Mouse (Mus musculus): ENCODE measurements around the gene Nefh.
A peak's percentile ranks its signal among the peaks of the same experiment; 100 is the strongest.

The Nefh gene

DNA sequence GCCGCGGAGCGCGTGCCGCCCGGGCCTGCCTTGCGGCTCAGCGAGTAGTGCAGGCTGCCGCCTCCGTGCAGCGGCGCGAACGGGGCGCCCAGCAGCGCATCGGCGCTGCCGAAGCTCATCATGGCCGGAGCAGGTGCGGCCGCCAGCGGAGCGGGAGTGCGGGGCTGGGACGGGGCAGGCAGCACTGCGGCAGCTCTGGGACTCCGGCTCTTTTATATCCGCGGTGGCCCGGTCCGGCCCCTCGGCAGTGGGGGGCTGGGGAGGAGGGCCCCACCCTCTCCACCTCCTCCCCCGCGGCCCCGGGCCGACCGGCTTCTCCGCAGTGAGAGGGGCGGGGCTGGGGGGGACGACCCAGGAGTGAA lies at the start of gene Nefh:
TSS of gene Nefh (minus strand) at position 252 of the 362 bp plus-strand sequence.
- DNase-seq (ENCODE audit: extremely low spot score, low read depth, low spot score), result no peak

DNA sequence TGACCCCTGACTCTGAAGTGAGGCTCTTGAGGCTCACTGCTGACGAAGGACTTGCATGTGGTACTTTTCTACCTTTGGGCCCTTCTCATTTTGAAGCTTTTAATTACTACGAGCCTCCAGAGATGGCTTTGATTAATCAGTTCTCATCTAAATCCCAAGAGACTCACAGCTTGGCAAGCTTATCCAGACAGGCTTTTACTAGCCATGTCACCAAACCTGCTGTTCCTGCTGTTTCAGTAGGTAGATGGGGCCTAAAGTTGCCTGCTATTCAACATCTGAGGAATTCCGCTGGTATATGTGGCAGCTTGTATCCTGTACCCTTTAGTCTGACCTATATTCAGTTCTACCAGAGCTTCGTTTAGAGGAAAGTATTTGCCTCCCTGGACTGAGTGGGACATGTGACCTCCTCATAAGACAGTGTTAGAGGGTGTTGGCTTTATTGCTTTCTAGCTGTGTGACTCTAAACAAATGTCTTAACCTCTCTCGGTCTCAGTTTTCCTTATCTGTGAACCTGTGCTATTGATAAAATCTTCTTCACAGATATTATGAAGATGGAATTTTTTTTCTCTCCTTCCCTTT lies 48.8 kb upstream of the Nefh start:
- no peak for DNase-seq (ENCODE audit: extremely low spot score, low read depth, low spot score)

DNA sequence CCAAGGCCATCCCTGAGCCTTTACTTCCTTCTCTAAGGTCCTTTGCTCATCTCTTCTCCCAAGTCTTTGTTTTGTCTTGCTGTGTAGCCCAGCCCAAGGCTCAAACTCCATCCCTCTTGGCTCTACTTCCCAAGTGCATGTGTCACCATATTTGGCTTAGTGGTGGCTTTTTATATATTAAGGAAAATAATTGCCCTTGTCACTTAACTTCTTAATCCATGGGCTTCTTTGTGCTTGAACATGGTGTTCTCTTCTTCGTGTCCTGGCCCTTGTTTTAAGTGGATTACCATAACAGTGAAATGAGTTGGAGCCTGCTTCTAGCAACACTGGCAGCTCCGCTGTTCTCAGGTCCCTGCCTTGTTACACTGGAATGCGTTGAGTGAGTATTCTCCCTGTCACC lies 47.8 kb upstream of the Nefh start:
- DNase-seq (ENCODE audit: extremely low spot score, low read depth, low spot score), result no peak

DNA sequence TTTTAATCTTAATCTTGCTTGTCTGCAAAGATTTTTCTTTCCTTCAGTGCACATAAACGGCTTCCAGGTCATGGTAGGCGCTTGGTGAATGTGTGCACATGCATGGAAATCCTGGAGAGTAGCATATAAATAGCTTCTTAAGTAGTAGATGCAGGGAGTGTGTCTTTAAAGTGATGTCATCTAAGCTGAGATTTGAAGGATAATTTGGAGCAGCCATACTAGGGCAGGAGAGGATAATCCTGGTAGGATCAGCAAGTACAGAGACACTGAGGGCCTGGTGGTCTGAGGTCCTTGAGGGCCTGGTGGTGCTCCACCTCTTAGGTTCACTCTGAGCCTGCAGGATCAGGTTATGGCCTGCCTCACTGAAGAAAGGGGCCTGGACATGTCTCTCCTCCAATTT lies 44.6 kb upstream of the Nefh start:
- DNase-seq (ENCODE audit: extremely low spot score, low read depth, low spot score), result no peak

DNA sequence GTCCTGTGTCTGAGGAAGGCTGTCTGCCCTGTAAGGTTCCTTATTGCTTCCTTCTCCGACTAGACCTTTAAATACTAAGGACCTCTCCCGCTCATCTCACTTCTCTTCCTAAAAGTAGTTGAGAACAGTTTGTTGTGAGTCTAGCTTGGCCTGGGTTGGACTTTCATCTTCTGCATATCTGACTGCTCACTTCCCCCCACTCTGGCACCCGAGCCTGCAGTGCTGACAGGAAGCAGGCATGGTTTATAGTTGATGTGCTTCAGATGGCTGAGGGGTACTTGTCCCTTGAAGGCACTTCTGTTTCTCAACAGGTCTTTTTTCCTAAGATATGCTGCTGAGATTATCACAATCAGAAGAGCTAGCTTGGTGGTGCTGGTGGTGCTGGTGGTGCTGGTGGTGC lies 41.3 kb upstream of the Nefh start:
- no peak for DNase-seq (ENCODE audit: extremely low spot score, low read depth, low spot score)

DNA sequence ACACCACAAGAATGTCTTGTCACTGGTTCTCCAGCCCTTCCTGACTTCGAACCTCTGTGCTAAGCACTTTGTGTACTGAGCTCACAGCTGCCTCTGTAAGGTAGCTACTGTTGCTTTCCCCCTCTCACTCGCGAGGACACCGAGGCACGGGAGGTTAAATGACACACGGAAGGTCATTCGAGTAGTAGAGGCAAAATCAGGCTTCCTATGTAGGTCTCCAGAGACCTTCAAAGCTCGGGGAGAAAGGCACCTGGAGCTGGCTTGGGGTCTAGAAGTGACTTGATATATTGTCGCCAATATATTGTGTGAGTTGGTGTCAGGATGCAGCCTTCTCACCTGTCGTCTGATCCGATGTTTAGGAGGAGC lies 39.6 kb upstream of the Nefh start:
- no peak for DNase-seq (ENCODE audit: extremely low spot score, low read depth, low spot score)

DNA sequence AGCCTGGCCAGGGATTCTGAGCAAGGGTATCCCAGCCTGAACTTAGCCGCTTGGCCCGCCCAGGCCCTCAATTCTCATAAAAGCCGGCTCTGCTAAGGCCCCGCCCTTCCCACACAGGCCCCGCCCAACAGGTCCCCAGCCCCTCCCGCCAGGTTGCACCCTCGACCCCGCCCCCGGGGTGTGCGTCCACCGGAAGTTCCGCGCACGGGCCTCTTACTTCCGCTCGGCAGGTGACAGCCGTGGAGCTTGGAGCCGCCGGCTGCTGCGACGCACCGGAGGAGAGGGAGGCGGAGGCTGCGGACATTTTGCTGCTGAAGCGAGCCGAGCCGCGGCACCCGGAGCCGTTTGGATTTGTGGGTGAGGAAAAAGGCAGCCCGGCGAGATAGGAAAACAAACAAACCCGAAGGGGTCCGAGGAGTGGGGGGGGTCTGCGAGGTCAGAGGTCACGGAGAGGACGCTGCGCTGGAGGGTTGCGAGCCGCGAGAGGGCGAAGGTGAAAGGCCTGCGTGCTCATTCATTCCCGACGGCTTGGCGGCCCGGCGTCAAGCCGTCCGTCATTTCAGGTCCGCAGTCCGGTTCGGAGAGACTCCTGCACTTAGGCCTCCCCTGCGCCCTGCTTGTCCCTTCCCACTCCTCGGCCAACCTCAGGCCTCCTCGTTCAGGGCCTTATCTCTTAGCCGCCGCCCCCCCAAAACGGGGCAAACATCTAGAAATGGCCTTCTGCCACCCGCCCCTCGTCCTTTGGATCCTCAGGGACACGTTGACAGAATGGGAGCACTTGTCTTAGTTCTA lies 39.0 kb upstream of the Nefh start, which contains the start of gene Ap1b1:
TSS of gene Ap1b1 (plus strand) at position 130 of the 792 bp plus-strand sequence.
- no peak for DNase-seq (ENCODE audit: extremely low spot score, low read depth, low spot score)

DNA sequence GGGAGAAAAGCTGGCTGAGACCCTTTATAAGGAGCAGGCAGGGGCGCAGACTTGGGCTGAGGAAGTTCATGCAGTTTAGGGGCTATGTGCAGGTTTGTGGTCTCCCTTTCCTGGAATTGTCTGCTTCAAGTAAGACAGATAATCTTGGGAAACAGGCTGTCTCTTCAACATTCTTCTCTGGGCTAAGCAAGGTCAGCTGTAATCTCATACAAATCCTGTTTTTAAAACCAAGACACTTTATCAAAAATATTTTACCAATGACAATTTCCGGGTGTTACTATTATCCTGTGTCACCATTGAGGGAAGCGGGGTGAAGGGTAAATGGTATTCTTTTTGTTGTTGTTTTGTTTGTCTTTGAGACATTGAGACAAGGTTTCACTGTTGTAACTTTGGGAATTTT lies 36.9 kb upstream of the Nefh start:
- DNase-seq (ENCODE audit: extremely low spot score, low read depth, low spot score), result no peak

DNA sequence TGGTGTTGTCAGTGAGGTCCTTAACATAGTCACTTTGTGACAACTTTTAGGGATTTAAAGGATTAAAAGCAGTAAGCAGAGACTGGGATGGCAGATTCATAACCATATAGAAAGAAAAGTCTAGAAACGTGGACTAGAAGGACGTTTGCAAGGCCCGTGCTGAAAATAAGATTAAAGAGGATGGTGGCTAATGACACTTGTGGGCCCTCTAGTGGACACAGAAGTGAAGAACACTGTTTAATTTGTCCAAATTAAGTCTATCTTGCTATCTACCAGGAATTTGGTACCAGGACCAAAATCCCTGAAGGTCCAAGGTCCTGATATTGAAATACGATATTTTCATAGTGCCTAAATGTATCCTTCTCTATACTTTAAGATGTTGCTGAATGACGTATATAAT lies 36.4 kb upstream of the Nefh start:
- no peak for DNase-seq (ENCODE audit: extremely low spot score, low read depth, low spot score)

DNA sequence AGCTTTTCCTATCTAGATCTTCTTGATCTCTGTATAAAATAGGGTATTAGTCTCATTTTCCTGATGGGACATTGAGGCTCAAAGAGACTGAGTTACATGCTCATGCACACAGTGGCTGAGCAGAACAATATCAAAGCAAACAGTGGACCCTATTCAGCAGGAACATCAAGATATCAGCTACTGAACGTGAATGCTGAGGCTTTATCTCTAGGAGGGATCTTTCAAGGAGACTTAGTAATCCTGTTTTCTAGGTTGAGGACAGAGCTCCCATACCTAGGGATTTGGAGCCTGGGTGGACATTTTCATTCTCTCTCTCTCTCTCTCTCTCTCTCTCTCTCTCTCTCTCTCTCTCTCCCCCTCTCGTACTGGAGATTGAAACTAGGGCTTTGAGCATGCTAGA lies 35.7 kb upstream of the Nefh start:
- no peak for DNase-seq (ENCODE audit: extremely low spot score, low read depth, low spot score)

DNA sequence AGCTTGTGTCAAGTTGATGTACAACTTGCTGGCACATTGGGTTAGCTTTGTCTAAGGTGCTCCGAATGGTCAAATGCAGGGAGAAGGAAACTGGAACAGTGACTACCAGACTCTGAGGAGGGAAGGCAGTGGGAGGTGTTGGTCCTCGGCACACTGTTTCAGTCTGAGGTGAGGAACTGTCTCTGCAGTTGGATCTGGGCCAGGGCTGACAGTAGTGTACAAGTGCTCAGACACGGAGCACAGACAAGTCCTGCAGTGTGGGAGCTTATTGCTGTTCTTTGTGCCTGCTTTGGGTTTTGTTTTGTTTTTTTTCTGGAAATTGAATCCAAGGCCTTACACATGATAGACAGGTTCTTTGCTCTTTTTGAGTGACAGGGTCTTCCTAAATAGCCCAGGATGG lies 35.1 kb upstream of the Nefh start:
- no peak for DNase-seq (ENCODE audit: extremely low spot score, low read depth, low spot score)

DNA sequence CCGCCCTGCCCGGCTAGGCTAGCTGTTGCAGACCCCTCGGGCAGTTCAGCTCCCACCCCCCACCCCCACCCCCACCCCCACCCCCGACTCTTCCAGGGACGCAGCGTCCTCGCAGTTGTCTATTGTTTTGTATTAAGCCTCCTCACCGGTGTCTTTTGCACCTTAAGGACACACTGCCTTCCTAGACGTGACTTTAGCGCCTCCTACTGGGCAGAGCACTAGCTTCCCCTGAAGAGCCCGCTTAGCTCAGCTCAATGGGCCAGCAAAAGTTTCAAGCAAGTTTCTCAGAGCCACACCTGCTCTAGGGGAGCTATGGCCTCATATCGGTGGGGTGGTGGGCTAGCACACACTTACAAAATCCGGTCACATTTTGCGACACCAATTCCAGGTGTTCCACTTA lies 27.8 kb upstream of the Nefh start:
- no peak for DNase-seq (ENCODE audit: extremely low spot score, low read depth, low spot score)

DNA sequence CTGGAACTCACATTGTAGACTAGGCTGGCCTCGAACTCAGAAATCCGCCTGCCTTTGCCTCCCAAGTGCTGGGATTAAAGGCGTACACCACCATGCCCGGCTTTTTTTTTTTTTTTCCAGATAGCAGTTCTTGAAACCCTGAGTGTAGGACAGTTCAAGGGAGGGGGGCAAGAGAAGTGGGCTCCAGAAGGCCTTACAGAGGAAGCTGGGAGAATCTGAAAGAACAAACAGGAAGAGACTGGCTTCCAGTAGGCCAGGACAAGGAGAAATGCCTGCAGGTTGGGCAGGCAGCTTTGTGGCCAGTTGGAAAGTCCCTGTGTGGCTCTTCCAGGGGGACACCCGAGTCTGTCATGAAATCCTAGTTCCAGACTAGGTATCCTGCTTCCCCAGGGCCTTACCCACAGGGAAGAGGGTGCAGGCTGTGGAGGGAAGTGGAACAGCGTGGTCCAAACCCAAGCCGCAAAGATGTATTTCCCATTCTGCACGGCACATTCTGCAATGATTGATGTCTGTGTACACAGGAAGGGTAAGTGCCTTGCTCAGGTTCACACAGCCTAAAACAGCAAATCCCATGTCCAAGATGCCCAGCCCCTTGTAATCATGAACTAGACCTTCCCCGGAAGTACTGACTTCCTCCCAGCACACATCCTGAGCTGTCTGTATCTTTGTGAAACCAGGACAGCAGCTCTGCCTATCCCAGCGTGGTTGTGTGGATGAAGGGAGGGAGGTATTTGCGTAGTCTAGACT lies 26.7 kb upstream of the Nefh start:
- DNase-seq (ENCODE audit: extremely low spot score, low read depth, low spot score), result no peak

DNA sequence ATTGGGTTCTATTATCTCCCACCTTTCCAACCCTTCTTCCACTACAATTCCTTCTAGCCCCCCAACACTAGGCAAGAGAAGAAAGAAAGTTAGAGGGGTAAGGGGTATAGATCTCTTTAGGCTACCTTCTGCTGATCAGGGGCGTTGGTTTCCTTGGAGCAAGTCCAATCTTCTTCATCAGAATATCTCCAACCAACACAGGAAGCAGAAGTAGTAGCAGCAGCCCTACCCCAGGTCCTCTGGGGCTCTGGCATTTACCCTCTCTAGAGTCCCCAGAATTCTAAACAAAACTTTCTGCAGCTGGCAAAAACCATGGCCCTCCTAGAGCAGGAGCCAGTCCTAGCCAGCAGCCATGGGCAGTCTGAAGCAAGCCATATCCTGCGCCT lies 26.0 kb upstream of the Nefh start:
- no peak for DNase-seq (ENCODE audit: extremely low spot score, low read depth, low spot score)

DNA sequence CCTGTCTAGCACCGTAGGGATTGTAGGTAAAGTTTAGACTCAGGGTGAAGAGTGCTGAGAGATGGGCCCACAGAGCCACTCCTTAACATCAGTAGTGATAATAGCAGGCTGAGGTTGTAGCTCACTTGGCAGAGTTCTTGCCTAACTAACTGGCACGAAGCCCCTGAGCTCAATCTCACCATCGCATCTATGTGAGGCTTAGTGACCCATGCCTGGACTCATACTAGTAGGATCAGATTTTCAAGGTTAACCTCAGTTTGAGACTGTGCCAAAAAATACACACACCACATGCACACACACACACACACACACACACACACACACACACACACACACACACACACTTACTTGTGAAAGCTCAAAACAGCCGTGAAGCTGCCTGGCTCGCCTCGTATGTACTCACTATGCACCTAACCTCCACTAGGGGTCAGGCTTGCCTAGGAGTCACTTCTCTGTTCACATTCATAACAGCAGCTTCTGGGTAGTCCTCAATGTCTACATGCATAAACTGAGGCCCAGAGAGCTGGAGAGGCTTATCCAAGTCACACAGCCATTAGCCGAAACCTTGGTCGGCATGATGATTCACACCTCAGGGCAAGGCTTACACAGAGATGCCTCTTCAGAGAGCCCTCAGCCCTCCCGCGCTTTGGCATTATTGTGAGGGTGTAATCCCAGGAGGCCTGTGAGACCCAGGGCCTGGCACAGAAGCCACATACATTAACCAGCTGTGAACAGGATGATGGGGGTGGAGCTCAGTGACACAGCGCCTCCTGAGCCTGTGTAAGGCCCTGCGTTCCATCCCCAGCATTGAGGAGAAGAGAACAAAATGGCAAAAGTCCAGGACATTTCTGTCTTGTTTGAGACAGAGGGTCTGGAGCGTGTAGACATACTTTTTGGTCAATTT lies 25.4 kb upstream of the Nefh start:
- peak; percentile 33 for DNase-seq (ENCODE audit: extremely low spot score, low read depth, low spot score)

DNA sequence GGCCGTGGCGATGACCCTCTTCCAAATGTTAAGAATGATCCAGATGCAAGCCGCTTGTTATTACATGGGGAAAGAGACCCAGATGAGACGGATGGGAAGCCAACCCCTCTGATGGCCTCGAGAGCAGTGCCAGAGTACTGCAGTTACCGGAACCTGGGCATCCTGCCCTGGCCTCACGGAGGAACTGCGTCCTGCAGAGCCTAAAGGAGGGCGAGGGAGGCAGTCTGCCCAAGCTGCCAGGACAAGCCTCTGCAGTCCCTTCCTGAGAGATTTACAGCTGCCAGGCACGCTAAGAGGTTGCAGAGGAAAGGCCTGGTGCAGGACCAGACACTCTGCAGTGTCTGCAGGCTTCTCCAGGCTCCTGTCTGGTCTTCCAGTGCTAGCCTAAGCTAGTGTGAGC lies 20.5 kb upstream of the Nefh start:
- no peak for DNase-seq (ENCODE audit: extremely low spot score, low read depth, low spot score)

DNA sequence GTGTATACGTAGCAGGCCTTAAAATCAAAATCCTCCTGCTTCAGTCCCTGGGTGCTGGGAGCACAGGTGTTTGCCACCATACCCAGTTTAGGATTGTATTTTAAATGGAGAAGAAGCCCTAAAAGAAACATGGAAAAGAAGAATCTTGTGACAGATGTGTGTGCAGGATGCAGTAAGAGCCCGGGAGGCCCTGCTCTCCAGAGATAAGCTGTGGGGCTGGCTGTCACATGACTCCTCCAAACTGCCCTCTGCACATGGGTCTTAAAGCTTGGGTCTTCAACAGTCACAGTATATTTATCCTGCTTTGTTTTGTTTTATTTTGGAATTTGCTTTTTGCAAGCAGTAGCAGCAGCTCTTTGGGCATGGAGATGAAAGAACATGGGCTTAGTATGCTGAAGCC lies 19.7 kb upstream of the Nefh start:
- DNase-seq (ENCODE audit: extremely low spot score, low read depth, low spot score), result no peak

DNA sequence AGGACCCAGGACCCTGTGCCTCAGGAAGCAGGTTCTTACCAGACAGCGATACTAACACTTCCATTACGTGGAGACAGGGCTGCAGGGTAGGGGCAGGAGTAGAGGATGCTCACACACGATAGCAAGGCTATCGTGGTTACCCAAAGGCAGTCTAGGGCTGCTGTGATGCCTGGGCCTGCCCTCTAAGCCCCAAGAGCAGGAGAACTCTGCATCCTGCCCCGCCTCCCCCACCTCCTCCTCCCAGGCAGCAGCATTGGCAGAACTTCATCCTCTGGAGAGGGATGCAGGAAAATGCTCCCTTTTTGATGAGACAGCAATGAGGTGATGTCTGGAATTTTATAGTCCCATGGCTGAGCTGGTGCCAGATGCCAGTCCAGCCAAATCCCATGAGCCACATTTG lies 19.0 kb upstream of the Nefh start:
- DNase-seq (ENCODE audit: extremely low spot score, low read depth, low spot score), result no peak

DNA sequence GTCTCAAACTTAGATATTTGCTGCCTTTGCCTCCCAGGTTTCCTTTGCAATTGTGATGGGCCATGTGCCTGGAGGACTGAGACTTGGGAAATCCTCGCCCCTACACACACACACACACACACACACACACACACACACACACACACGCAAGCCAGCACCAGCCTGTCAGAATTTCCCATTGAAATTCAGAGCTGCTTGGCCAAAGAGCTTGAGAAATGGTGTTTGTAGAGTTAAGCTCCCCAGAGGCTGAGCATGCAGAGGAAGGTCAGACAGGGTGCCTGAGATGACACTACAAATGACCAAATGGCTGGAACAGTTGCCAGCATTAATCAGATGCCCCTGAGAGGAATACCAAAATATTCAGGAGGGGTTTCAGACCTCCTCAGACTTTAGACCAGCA lies 18.5 kb upstream of the Nefh start:
- DNase-seq (ENCODE audit: extremely low spot score, low read depth, low spot score), result no peak

DNA sequence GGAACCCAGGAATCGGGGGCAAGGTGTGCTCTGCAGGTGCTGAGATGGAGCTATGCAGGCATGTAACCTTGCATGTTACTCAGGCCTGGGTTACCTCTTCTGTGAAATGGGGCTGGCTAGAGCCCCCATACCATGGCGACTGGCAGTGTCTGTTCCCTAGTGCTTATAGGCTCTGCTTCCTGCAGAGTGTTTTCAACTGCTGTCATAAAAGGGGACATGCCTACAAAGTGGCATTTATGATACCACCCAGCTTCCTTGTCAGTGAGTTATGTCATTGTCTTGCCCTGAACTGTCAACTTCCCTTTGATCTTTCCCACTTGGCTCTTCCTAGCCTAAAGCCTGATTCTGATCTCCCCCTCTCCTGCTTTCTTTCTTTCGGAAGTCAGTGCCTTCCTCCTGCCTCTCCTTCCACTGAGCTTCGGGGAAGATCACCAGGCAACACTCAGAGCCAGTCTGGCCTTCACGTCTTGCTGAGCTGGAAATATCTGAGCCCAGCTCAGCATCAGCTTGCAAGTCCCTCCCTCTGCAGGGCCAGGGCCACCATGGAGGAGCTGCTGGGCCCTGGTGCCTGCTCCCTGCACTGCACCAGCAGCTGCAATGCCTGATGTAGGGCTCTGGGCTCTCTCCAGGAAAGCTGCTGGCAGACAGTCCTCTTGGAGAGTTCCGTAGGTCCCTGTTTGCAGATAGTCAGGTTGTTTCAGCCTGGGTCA lies 15.4 kb upstream of the Nefh start:
- no peak for DNase-seq (ENCODE audit: extremely low spot score, low read depth, low spot score)

DNA sequence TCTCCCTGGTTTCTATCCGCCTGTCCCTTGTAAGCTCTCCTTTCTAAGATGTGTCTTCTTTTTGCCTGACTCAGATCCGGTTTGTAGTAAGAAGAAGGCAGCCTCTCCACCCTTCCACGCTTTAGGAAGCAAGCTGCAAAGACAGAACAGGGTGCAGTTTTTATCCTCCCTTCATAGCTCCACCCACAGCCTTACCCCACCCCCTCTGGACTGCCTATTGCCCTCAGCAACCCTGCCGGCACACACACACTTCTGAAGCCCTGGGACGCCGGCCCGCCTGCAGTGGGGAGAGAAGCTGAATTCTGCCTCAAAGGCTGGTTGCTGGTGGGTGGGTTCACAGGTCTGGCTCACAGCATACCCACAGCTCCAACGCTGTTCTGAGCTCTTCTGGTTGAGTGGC lies 6.1 kb upstream of the Nefh start:
- DNase-seq (ENCODE audit: extremely low spot score, low read depth, low spot score), result no peak

Data from hindlimb bud, embryonic 11.5 days (tissue).